Mouse (Mus musculus) bone marrow macrophage, adult 2 months (primary cell): ENCODE measurements around the gene Zg16.

Experiments used
- CTCF ChIP-seq: IDR thresholded peaks from 2 replicates; pipeline ENCODE4 v1.5.1; 2012; ENCODE audit warnings: low read depth, mild to moderate bottlenecking, low read length, moderate library complexity
- POLR2A ChIP-seq: IDR thresholded peaks from 2 replicates; pipeline ENCODE4 v1.6.1; 2012; ENCODE audit warnings: mild to moderate bottlenecking, low read depth, low read length, borderline replicate concordance

- TF ChIP-seq POLR2A (no peak), CTCF (no peak)
Measured at GRCm38 (mm10) chr7:127105551-127105950, 18.4 kb upstream of the Zg16 start.
